In the genomic region with DNA sequence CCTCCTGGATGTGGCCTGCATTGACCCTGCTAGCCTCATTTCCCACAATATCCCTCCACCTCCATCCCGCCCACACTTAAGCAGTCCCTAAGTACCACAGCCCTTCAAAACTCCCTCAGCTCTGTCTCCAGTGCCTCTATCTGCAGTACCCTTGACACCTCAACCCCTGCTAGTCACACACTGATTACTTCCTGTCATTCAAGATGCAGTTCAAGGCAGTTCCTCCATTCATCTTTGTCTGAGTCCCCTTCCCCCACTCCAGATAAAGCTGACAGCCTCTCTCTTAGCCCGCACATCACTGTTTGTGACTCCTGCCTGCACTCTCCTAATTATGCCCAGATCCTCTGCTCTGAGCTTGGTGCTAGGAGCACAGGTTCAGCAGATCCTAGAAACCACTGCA, we compare ENCODE assay signal across 15 mouse cellular contexts.
DNase-seq lines count a peak whose midpoint lies in the region; ATAC-seq and TF ChIP-seq lines count a peak whose summit lies in the region.
"Had no signal": no experiment of that assay in that cellular context is flagged by ENCODE, and none has a peak within 500 bp of the region (broad histone marks: within the 10 kb centered on the region; RNA-seq: fewer than 3 reads in every experiment).

No protein-coding gene starts in this region.

- TF ChIP-seq CTCF in stomach, postnatal 0 days (IDR thresholded peaks at IDR 0.05; ENCODE audit: low read depth) = no peak

- H3K27me3 ChIP-seq in heart, embryonic 11.5 days (ENCODE audit: control insufficient read depth, insufficient read depth, low read length) = no peaks in the 10 kb centered on the region
- no peaks in the 10 kb centered on the region for H3K27me3 ChIP-seq in midbrain, embryonic 11.5 days (ENCODE audit: control insufficient read depth, insufficient read depth, low read length)
- H3K27me3 ChIP-seq in midbrain, embryonic 10.5 days (ENCODE audit: low read depth, poor library complexity, severe bottlenecking) = no peaks in the 10 kb centered on the region
- no peaks in the 10 kb centered on the region for H3K27me3 ChIP-seq in stomach, postnatal 0 days (ENCODE audit: control insufficient read depth, insufficient read depth, low read length)
- H3K27me3 ChIP-seq in embryonic facial prominence, embryonic 10.5 days (replicated peaks; ENCODE audit: low read depth, poor library complexity, severe bottlenecking) = no peaks in the 10 kb centered on the region
- H3K27me3 ChIP-seq: liver, embryonic 13.5 days; neural tube, embryonic 15.5 days had no signal

- intact Hi-C loops in heart, postnatal 10 days (cut with DNase I) = no loop called here

- no peak overlapping the region for H3K9ac ChIP-seq in heart, embryonic 11.5 days (ENCODE audit: low read depth, low read length)
- H3K9ac ChIP-seq in midbrain, embryonic 11.5 days (ENCODE audit: low read length) = no peak overlapping the region
- no peak overlapping the region for H3K9ac ChIP-seq in stomach, postnatal 0 days (ENCODE audit: low read length)
- H3K9ac ChIP-seq: liver, embryonic 13.5 days; neural tube, embryonic 15.5 days had no signal

- 2% methylated on average over 2 of the region's 2 CpGs for WGBS in heart, embryonic 11.5 days (ENCODE audit: insufficient replicate concordance)
- 38% methylated on average over 2 of the region's 2 CpGs for WGBS in midbrain, embryonic 11.5 days
- WGBS in midbrain, embryonic 10.5 days = 34% methylated on average over 2 of the region's 2 CpGs
- 17% methylated on average over 2 of the region's 2 CpGs for WGBS in stomach, postnatal 0 days
- 33% methylated on average over 2 of the region's 2 CpGs for WGBS in embryonic facial prominence, embryonic 10.5 days

- H3K4me2 ChIP-seq in heart, embryonic 11.5 days = no peak overlapping the region
- no peak overlapping the region for H3K4me2 ChIP-seq in midbrain, embryonic 11.5 days
- H3K4me2 ChIP-seq in stomach, postnatal 0 days (replicated peaks; ENCODE audit: low read depth) = no peak overlapping the region
- H3K4me2 ChIP-seq: liver, embryonic 13.5 days; neural tube, embryonic 15.5 days had no signal

- TF ChIP-seq EP300 in stomach, postnatal 0 days (optimal IDR thresholded peaks at IDR 0.05) = no peak

- DNase-seq in heart, postnatal 10 days = no peak
- no peak for DNase-seq in midbrain, embryonic 11.5 days (ENCODE audit: low spot score, missing footprints)
- DNase-seq in midbrain, embryonic 10.5 days (ENCODE audit: low spot score) = no peak
- peak; percentile 21 for DNase-seq in embryo, embryonic 10.5 days (ENCODE audit: low spot score)
- no peak for DNase-seq in stomach, postnatal 0 days (ENCODE audit: low spot score)
- DNase-seq in embryonic facial prominence, embryonic 10.5 days (ENCODE audit: low spot score) = no peak
- DNase-seq: cerebellum, adult 9-10 months; gastrocnemius, postnatal 14 days; liver, embryonic 13.5 days; thymus, adult 2 months had no signal

- H3K36me3 ChIP-seq in heart, embryonic 11.5 days (ENCODE audit: control insufficient read depth, insufficient read depth, low read length) = no peaks in the 10 kb centered on the region
- no peaks in the 10 kb centered on the region for H3K36me3 ChIP-seq in midbrain, embryonic 11.5 days (ENCODE audit: control insufficient read depth, insufficient read depth, low read length)
- H3K36me3 ChIP-seq in midbrain, embryonic 10.5 days = no peaks in the 10 kb centered on the region
- no peaks in the 10 kb centered on the region for H3K36me3 ChIP-seq in stomach, postnatal 0 days (ENCODE audit: control insufficient read depth, insufficient read depth, low read length)
- H3K36me3 ChIP-seq in embryonic facial prominence, embryonic 10.5 days (replicated peaks) = no peaks in the 10 kb centered on the region
- H3K36me3 ChIP-seq: liver, embryonic 13.5 days had no signal

- H3K4me3 ChIP-seq in heart, embryonic 11.5 days (ENCODE audit: low read depth, low read length) = no peak overlapping the region
- H3K4me3 ChIP-seq in midbrain, embryonic 11.5 days (ENCODE audit: low read depth, low read length) = no peak overlapping the region
- H3K4me3 ChIP-seq in midbrain, embryonic 10.5 days = no peak overlapping the region
- H3K4me3 ChIP-seq in stomach, postnatal 0 days (ENCODE audit: low read depth, low read length) = no peak overlapping the region
- H3K4me3 ChIP-seq in embryonic facial prominence, embryonic 10.5 days = no peak overlapping the region
- H3K4me3 ChIP-seq: left cerebral cortex, adult 2 months; liver, embryonic 13.5 days; myocyte; neural tube, embryonic 15.5 days had no signal

- H3K9me3 ChIP-seq in heart, embryonic 11.5 days (replicated peaks; ENCODE audit: control insufficient read depth, low read length) = no peaks in the 10 kb centered on the region
- no peaks in the 10 kb centered on the region for H3K9me3 ChIP-seq in midbrain, embryonic 11.5 days (ENCODE audit: control insufficient read depth, low read length)
- H3K9me3 ChIP-seq in midbrain, embryonic 10.5 days (replicated peaks) = no peaks in the 10 kb centered on the region
- H3K9me3 ChIP-seq in stomach, postnatal 0 days (ENCODE audit: control insufficient read depth, low read length) = no peaks in the 10 kb centered on the region
- H3K9me3 ChIP-seq in embryonic facial prominence, embryonic 10.5 days = no peaks in the 10 kb centered on the region
- H3K9me3 ChIP-seq: liver, embryonic 13.5 days; neural tube, embryonic 15.5 days had no signal

- peaks cover 4% of the 10 kb centered on the region; the same call in 1 of the 2 replicates for H3K4me1 ChIP-seq in heart, embryonic 11.5 days (ENCODE audit: control insufficient read depth, insufficient read depth, low read length)
- H3K4me1 ChIP-seq in midbrain, embryonic 11.5 days (ENCODE audit: control insufficient read depth, insufficient read depth, low read length) = no peaks in the 10 kb centered on the region
- H3K4me1 ChIP-seq in midbrain, embryonic 10.5 days = peaks cover 8% of the 10 kb centered on the region
- no peaks in the 10 kb centered on the region for H3K4me1 ChIP-seq in stomach, postnatal 0 days (replicated peaks; ENCODE audit: control insufficient read depth, insufficient read depth)
- peaks cover 7% of the 10 kb centered on the region for H3K4me1 ChIP-seq in embryonic facial prominence, embryonic 10.5 days
- H3K4me1 ChIP-seq: liver, embryonic 13.5 days; neural tube, embryonic 15.5 days had no signal

- no peak overlapping the region for H3K27ac ChIP-seq in heart, embryonic 11.5 days (ENCODE audit: low read depth, low read length)
- H3K27ac ChIP-seq in midbrain, embryonic 11.5 days (ENCODE audit: low read depth, low read length) = no peak overlapping the region
- H3K27ac ChIP-seq in midbrain, embryonic 10.5 days (replicated peaks) = no peak overlapping the region
- H3K27ac ChIP-seq in stomach, postnatal 0 days (replicated peaks) = no peak overlapping the region
- H3K27ac ChIP-seq in embryonic facial prominence, embryonic 10.5 days (replicated peaks) = no peak overlapping the region
- H3K27ac ChIP-seq: kidney, postnatal 0 days; left cerebral cortex, adult 2 months; liver, embryonic 13.5 days; neural tube, embryonic 15.5 days had no signal

- ATAC-seq in heart, embryonic 11.5 days (replicated peaks; ENCODE audit: insufficient number of reproducible peaks, low FRiP score, low TSS enrichment) = 0 out of 2 replicates have a peak, but pooled peaks have one; percentile 46
- ATAC-seq in midbrain, embryonic 11.5 days (ENCODE audit: low FRiP score) = peak; percentile 48; the same call in 1 of the 2 replicates
- no peak for ATAC-seq in stomach, postnatal 0 days (ENCODE audit: low FRiP score, low TSS enrichment)
